Mouse (Mus musculus): ENCODE measurements around the gene Fmod.

- no peak for TF ChIP-seq CTCF (conservative IDR thresholded peaks at IDR 0.05; ENCODE audit: low read length)
- TF ChIP-seq NANOG (IDR thresholded peaks at IDR 0.05; ENCODE audit: borderline replicate concordance, low read length), result no peak
These were observed 7.8 kb downstream of the Fmod start for GRCm38 (mm10) chr1:134044805-134045204.
